Mouse (Mus musculus) 3134 (cell line): Measurements from ENCODE around the gene Rnf43.
A peak's percentile ranks its signal among the peaks of the same experiment; 100 is the strongest.

Experiments used
- DNase-seq: peaks from one replicate; pipeline ENCODE4 v3.0.0-alpha.2; 2011; ENCODE audit warnings: low spot score; ENCODE audit not compliant: insufficient read length; ENCODE audit errors: extremely low read depth

Rnf43 gene

GRCm38 (mm10) chr11:87709513-87710261 lies 47.2 kb downstream of the Rnf43 start:
- DNase-seq = no peak

- no peak for DNase-seq
Measured at GRCm38 (mm10) chr11:87710262-87710615, 47.7 kb downstream of the Rnf43 start.

- no peak for DNase-seq
Measured at GRCm38 (mm10) chr11:87712188-87712587, 49.7 kb downstream of the Rnf43 start.

GRCm38 (mm10) chr11:87715999-87716398 lies 53.5 kb downstream of the Rnf43 start:
- no peak for DNase-seq

GRCm38 (mm10) chr11:87719526-87719925 lies 57.0 kb downstream of the Rnf43 start:
- DNase-seq = no peak

DNA sequence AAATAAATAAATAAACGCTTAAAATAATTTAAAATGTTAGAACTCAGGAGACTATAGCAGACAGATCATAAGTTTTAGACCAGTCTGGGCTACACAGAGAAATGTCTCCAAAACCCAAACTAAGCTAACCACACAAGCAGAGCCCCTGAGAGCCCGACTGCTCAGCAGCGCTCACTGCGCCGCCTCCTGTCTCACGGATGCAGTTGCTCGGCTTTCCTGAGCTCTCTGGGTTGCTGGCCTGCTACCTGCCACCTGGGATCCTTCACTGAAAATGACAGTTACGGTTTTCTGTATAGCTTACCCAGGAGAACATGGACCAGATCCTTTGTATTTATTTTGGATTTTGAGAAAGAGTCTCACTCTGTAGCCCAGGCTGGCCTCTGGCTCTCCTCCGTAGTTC lies 57.8 kb downstream of the Rnf43 start:
- DNase-seq = no peak

GRCm38 (mm10) chr11:87720839-87721238 lies 58.3 kb downstream of the Rnf43 start:
- DNase-seq = no peak

GRCm38 (mm10) chr11:87722168-87722567 lies 59.6 kb downstream of the Rnf43 start:
- no peak for DNase-seq

DNA sequence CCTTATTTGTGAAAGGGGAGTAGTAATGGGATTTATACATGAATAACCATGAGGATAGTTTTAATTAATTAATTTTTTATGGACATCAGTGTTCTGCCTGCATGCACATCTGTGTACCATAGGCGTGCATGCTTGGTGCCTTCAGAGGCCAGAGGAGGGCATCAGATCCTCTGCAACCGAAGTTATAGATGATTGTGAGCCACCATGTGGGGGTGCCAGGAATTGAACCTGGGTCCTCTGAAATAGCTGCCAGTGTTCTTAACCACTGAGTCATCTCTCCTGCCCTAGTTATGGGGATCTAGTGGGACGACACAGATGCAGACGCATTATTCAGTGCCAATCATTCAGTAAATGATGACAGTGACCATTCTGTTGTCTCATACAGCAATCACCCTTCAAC lies 60.4 kb downstream of the Rnf43 start:
- DNase-seq = no peak

- no peak for DNase-seq
Measured at GRCm38 (mm10) chr11:87725515-87725914, 63.0 kb downstream of the Rnf43 start.

GRCm38 (mm10) chr11:87725964-87726562 lies 63.5 kb downstream of the Rnf43 start:
- DNase-seq = no peak

GRCm38 (mm10) chr11:87727021-87727420 lies 64.5 kb downstream of the Rnf43 start:
- DNase-seq = no peak

DNA sequence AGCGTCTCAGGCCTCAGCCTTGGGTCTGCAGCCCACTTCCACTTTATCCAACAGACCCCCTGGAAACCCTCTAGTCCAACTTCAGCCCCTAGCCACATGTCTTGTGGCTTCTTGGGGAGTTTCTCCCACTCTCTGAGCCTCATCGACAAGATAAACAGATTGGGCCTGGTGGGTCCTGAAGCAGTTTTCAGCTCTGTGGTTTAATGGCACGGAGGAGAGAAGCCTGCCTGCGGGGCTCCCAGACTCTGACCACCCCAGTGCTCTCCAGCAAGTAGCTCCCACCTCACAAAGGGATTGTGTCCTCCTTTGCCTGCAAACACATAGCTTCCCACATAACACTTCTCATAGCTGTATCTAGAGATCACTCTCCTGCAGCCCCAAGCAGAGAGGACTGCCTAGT lies 64.9 kb downstream of the Rnf43 start:
- no peak for DNase-seq

DNA sequence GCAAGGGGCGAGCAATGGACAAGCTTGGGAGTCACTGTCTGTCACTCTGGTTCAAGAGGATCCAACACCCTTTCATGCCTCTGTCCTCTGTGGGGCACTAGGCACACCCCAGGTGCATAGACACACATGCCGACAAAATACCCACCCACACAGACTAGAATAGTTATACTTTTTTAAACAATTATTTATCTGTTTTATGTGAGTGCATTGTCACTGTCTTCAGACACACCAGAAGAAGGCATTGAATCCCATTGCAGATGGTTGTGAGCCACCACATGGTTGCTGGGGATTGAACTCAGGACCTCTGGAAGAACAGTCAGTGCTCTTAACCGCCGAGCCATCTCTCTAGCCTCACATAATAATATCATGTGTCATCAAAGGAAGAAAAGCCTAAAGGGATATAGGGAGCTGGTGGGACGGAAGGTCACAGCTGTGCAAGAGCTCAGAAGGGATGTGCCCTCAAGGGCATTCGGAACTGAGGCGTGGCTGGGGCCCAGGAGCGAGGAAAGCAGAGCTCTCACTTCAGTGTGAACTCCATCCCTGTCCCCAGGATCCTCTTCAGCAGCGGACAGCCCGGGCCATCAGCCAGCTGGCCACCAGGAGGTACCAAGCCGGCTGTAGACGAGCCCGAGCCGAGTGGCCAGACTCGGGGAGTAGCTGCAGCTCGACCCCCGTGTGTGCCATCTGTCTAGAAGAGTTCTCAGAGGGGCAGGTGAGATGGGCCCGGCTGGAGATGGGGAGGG lies 66.5 kb downstream of the Rnf43 start:
- no peak for DNase-seq

DNA sequence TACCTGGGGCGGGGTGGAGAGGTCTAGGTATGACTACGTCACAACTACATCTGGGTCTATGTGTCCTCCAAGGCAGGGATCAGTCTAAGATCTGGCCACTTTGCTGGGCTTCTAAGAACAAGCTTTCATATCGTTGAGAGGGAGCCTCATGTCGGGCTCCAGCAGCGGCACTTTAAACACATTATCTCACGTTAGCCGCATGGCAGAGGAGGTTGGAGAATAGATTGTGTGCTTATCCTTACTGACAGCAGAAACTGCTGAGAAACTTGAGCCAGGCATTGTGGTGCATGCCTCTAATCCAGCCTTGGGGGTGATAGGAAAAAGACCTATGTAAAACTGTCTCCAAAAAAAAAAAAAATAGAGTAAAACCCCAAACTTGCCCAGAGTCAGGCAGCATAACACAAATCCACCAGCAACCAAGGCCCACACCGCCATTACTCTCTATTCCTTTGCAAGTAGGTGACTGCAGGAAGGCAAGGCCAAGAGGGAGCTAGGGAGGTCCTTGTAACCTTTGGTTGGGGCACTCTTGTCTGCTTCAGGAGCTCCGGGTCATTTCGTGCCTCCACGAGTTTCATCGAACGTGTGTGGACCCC lies 67.2 kb downstream of the Rnf43 start:
- no peak for DNase-seq

GRCm38 (mm10) chr11:87730652-87731310 lies 68.3 kb downstream of the Rnf43 start:
- DNase-seq = no peak

DNA sequence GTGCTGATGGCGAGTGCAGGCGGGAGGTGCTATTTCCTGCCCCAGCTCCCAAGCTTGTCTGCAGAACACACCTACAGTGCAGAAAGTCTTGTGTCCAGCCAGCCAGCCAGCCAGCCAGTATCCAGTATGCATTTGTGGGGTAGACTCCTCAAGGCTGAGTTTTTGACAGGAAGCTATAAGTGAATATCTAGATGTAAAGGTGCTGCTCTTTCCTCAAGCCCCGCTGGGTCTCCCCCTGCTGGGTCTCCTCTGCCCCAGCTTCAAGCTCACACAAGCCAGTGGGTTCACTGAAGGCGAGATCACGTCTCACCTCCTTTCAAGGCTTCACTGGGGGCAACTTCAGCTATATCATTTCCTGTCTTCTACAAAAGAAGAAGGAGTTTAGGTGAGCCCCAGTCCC lies 71.8 kb downstream of the Rnf43 start:
- no peak for DNase-seq

DNA sequence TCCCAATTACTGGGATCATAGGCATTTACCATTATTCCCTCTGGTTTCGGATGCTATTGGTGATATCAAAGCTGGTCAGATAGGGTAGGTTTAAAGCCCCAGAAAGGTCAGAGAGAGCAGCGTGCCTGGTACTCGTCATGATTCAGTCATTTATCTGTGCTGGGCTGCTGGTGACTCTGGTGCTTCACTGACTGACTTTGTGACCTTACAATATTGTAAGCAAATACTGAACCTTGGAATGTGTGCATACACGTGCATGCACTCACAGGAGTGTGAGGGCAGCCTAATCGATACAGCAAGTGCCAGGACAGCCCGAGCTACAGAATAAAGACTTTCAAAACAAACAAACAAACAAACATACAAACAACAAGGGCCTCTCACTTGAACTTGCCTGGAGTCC lies 73.2 kb downstream of the Rnf43 start:
- no peak for DNase-seq

DNA sequence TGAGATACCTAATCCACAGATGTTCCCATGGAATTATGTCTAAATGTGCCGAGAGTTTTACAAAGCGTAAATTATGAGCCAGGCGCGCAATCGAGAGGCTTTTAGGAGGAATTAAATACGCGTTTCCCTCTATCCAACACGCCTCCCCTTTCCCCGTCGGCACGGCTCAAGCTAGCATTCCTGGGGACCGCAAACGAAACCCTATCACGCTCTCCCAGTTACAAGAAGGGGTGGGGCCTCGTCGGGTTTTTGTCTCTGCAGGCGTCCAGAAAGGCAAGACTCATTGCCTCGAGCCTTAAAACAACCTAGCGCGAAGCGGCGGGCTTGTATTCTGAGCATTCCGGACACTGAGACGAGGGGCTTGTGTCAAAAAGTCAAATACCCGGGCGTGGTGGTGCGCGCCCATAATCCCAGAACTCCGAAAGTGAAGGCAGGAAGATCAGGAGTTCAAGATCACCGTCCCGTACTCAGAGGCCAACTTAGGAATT lies 74.2 kb downstream of the Rnf43 start:
- DNase-seq = peak; percentile 75

- peak; percentile 96 for DNase-seq
Measured at GRCm38 (mm10) chr11:87737175-87737740, 74.7 kb downstream of the Rnf43 start, which contains the start of gene Supt4a. Gene Supt4a, plus strand, starts transcription at chr11:87737552.
